In the genomic region with DNA sequence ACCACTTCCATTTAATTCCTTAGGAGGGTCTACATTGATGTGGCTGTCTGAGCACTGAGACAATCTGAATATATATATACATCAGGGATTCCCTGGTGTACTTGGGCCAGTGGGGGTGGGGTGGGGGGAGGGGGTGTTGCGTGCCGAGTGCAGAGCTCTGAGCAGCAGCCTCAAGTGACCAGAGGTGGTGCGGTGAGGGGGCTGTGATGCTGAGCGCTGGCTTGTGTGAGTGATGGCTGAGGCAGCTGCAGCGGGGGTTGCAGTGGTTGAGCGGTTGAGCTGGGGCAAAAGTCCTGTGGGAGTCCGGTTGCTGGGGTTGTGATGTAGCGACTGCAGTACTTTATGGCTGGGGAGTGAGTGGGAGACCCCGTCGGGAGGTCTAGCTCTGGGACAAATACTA, we compare ENCODE assay signal across 15 mouse cellular contexts. TPM values are rescaled to one million over a fixed set of nuclear protein-coding genes. Genes with fewer than 3 reads are reported as not detected.
DNase-seq lines count a peak whose midpoint lies in the region; ATAC-seq lines count a peak whose summit lies in the region.
"Had no signal": no experiment of that assay in that cellular context is flagged by ENCODE, and none has a peak within 500 bp of the region (broad histone marks: within the 10 kb centered on the region; RNA-seq: fewer than 3 reads in every experiment).

No protein-coding gene starts in this region.

- no peak overlapping the region; the same call in 1 of the 2 replicates for H3K4me2 ChIP-seq in kidney, embryonic 14.5 days (replicated peaks; ENCODE audit: low read depth, low read length)
- H3K4me2 ChIP-seq in midbrain, embryonic 11.5 days: no peak overlapping the region

- intact Hi-C loops in left cerebral cortex, postnatal 4 days (cut with DNase I): no loop called here

- no peaks in the 10 kb centered on the region; the same call in 1 of the 2 replicates for H3K27me3 ChIP-seq in kidney, embryonic 14.5 days (ENCODE audit: control insufficient read depth, insufficient read depth, low read length)
- no peaks in the 10 kb centered on the region for H3K27me3 ChIP-seq in hindbrain, embryonic 10.5 days (ENCODE audit: insufficient read depth, poor library complexity, severe bottlenecking)
- no peaks in the 10 kb centered on the region for H3K27me3 ChIP-seq in midbrain, embryonic 11.5 days (ENCODE audit: control insufficient read depth, insufficient read depth, low read length)
- H3K27me3 ChIP-seq: Patski had no signal

- H3K27ac ChIP-seq in kidney, embryonic 14.5 days (ENCODE audit: low read depth, low read length): no peak overlapping the region
- H3K27ac ChIP-seq in hindbrain, embryonic 10.5 days: no peak overlapping the region
- H3K27ac ChIP-seq in midbrain, embryonic 11.5 days (ENCODE audit: low read depth, low read length): no peak overlapping the region

- no peaks in the 10 kb centered on the region for H3K9me3 ChIP-seq in kidney, embryonic 14.5 days (ENCODE audit: control insufficient read depth, low read length)
- H3K9me3 ChIP-seq in hindbrain, embryonic 10.5 days: no peaks in the 10 kb centered on the region
- no peaks in the 10 kb centered on the region for H3K9me3 ChIP-seq in midbrain, embryonic 11.5 days (ENCODE audit: control insufficient read depth, low read length)

- H3K36me3 ChIP-seq in kidney, embryonic 14.5 days (ENCODE audit: control insufficient read depth, insufficient read depth, low read length): no peaks in the 10 kb centered on the region
- no peaks in the 10 kb centered on the region for H3K36me3 ChIP-seq in hindbrain, embryonic 10.5 days
- no peaks in the 10 kb centered on the region for H3K36me3 ChIP-seq in midbrain, embryonic 11.5 days (ENCODE audit: control insufficient read depth, insufficient read depth, low read length)

- DNase-seq in kidney, postnatal 25 days: no peak
- peak; percentile 19 for DNase-seq in hindbrain, embryonic 10.5 days (ENCODE audit: low spot score)
- no peak for DNase-seq in midbrain, embryonic 11.5 days (ENCODE audit: low spot score, missing footprints)
- DNase-seq in retina, embryonic 14.5 days (ENCODE audit: low spot score): peak; percentile 25
- no peak for DNase-seq in left cerebral cortex, postnatal 4 days
- DNase-seq: adrenal gland, postnatal 36 days; cerebellum, adult 9-11 months; heart, postnatal 36 days; lung, postnatal 14 days had no signal

- no peak overlapping the region for H3K9ac ChIP-seq in kidney, embryonic 14.5 days (ENCODE audit: low read depth, low read length)
- H3K9ac ChIP-seq in midbrain, embryonic 11.5 days (ENCODE audit: low read length): no peak overlapping the region

- no peaks in the 10 kb centered on the region for H3K4me1 ChIP-seq in kidney, embryonic 14.5 days (ENCODE audit: control insufficient read depth, insufficient read depth, low read length)
- H3K4me1 ChIP-seq in hindbrain, embryonic 10.5 days (replicated peaks): peaks cover 8% of the 10 kb centered on the region
- H3K4me1 ChIP-seq in midbrain, embryonic 11.5 days (ENCODE audit: control insufficient read depth, insufficient read depth, low read length): no peaks in the 10 kb centered on the region

- H3K4me3 ChIP-seq in kidney, embryonic 14.5 days (ENCODE audit: low read length): no peak overlapping the region
- no peak overlapping the region for H3K4me3 ChIP-seq in hindbrain, embryonic 10.5 days
- H3K4me3 ChIP-seq in midbrain, embryonic 11.5 days (ENCODE audit: low read depth, low read length): no peak overlapping the region

- WGBS in kidney, embryonic 14.5 days: 7% methylated on average over 10 of the region's 10 CpGs
- WGBS in hindbrain, embryonic 10.5 days: 18% methylated on average over 10 of the region's 10 CpGs
- 17% methylated on average over 10 of the region's 10 CpGs for WGBS in midbrain, embryonic 11.5 days

- ATAC-seq in kidney, embryonic 14.5 days (ENCODE audit: low FRiP score, low TSS enrichment): peak; percentile 52; the same call in 1 of the 2 replicates
- ATAC-seq in midbrain, embryonic 11.5 days (ENCODE audit: low FRiP score): peak; percentile 59; the same call in 1 of the 2 replicates
- ATAC-seq in erythroblast, adult 5-6 weeks (replicated peaks; ENCODE audit: low FRiP score, poor library complexity, severe bottlenecking): no peak
- no peak for ATAC-seq in cerebellum, adult (ENCODE audit: insufficient number of reproducible peaks, low FRiP score, low TSS enrichment)
- ATAC-seq: Patski had no signal

RNA-seq across cellular contexts. Expression of gene Ceacam18, which starts 10.7 kb away (rescaled TPM):
- polyA plus RNA-seq in kidney, embryonic 14.5 days (2014; fragmentation: Nextera tagmentation; extraction: Ambion mirVana): not detected in 2 replicates
- not detected in 2 replicates for polyA plus RNA-seq in hindbrain, embryonic 10.5 days (2016; fragmentation: Nextera tagmentation; extraction: Ambion mirVana)
- not detected in 2 replicates for polyA plus RNA-seq in midbrain, embryonic 11.5 days (2014; fragmentation: Nextera tagmentation; extraction: Ambion mirVana)
- not detected in 2 replicates for total RNA-seq in erythroblast, adult 5-6 weeks (2015; ENCODE audit: low replicate concordance)
- total RNA-seq in erythroblast, adult 5-6 weeks (2017; ENCODE audit: low replicate concordance): not detected in 2 replicates
- total RNA-seq in left cerebral cortex, postnatal 4 days (2021): under 1 TPM in 1 of 2 experiments, not detected in 1; 0.24 TPM
- total RNA-seq: adrenal gland, postnatal 36 days; heart, postnatal 36 days had no signal
- polyA plus RNA-seq: limb, embryonic 14.5 days had no signal

RNA-seq across cellular contexts. Expression of gene Zfp819, which starts 16.9 kb away (rescaled TPM):
- 0.19 and 0.23 TPM in 2 replicates for polyA plus RNA-seq in kidney, embryonic 14.5 days (2014; fragmentation: Nextera tagmentation; extraction: Ambion mirVana)
- polyA plus RNA-seq in hindbrain, embryonic 10.5 days (2016; fragmentation: Nextera tagmentation; extraction: Ambion mirVana): 0.76 and 1.1 TPM in 2 replicates
- polyA plus RNA-seq in midbrain, embryonic 11.5 days (2014; fragmentation: Nextera tagmentation; extraction: Ambion mirVana): 0.23 and 0.64 TPM in 2 replicates
- total RNA-seq in erythroblast, adult 5-6 weeks (2015; ENCODE audit: low replicate concordance): not detected in 2 replicates
- total RNA-seq in erythroblast, adult 5-6 weeks (2017; ENCODE audit: low replicate concordance): not detected in 2 replicates
- under 1 TPM in 1 of 2 experiments, not detected in 1; 0.34 TPM for total RNA-seq in left cerebral cortex, postnatal 4 days (2021)
- total RNA-seq: heart, postnatal 36 days had no signal
- polyA plus RNA-seq: small intestine, adult 2 months had no signal

RNA-seq across cellular contexts. Expression of gene Siglece, which starts 36.1 kb away (rescaled TPM):
- polyA plus RNA-seq in kidney, embryonic 14.5 days (2014; fragmentation: Nextera tagmentation; extraction: Ambion mirVana): 0.39 and 0.95 TPM in 2 replicates
- 0.36 and 0.52 TPM in 2 replicates for polyA plus RNA-seq in hindbrain, embryonic 10.5 days (2016; fragmentation: Nextera tagmentation; extraction: Ambion mirVana)
- 0.26 and 0.51 TPM in 2 replicates for polyA plus RNA-seq in midbrain, embryonic 11.5 days (2014; fragmentation: Nextera tagmentation; extraction: Ambion mirVana)
- 4.0 and 8.8 TPM in 2 replicates for total RNA-seq in erythroblast, adult 5-6 weeks (2015; ENCODE audit: low replicate concordance)
- total RNA-seq in erythroblast, adult 5-6 weeks (2017; ENCODE audit: low replicate concordance): 5.5 and 6.4 TPM in 2 replicates
- under 1 TPM; 0.24 to 0.80 TPM for total RNA-seq in left cerebral cortex, postnatal 4 days (2021)

RNA-seq across cellular contexts. Expression of gene Zfp719, which starts 44.4 kb away (rescaled TPM):
- polyA plus RNA-seq in kidney, embryonic 14.5 days (2014; fragmentation: Nextera tagmentation; extraction: Ambion mirVana): 9.9 and 14.1 TPM in 2 replicates
- 12.7 and 15.7 TPM in 2 replicates for polyA plus RNA-seq in hindbrain, embryonic 10.5 days (2016; fragmentation: Nextera tagmentation; extraction: Ambion mirVana)
- polyA plus RNA-seq in midbrain, embryonic 11.5 days (2014; fragmentation: Nextera tagmentation; extraction: Ambion mirVana): 17.3 and 17.9 TPM in 2 replicates
- total RNA-seq in erythroblast, adult 5-6 weeks (2015; ENCODE audit: low replicate concordance): 0.19 and 4.6 TPM in 2 replicates
- 1.1 and 2.2 TPM in 2 replicates for total RNA-seq in erythroblast, adult 5-6 weeks (2017; ENCODE audit: low replicate concordance)
- 10 to 100 TPM; 18.5 to 19.9 TPM for total RNA-seq in left cerebral cortex, postnatal 4 days (2021)

RNA-seq across cellular contexts. Expression of gene Ctu1, which starts 48.0 kb away (rescaled TPM):
- polyA plus RNA-seq in kidney, embryonic 14.5 days (2014; fragmentation: Nextera tagmentation; extraction: Ambion mirVana): 11.4 and 12.6 TPM in 2 replicates
- 17.5 and 19.1 TPM in 2 replicates for polyA plus RNA-seq in hindbrain, embryonic 10.5 days (2016; fragmentation: Nextera tagmentation; extraction: Ambion mirVana)
- 9.3 and 9.9 TPM in 2 replicates for polyA plus RNA-seq in midbrain, embryonic 11.5 days (2014; fragmentation: Nextera tagmentation; extraction: Ambion mirVana)
- 1.0 TPM in 1 of 2 replicates, not detected in the other for total RNA-seq in erythroblast, adult 5-6 weeks (2015; ENCODE audit: low replicate concordance)
- 0.42 and 1.6 TPM in 2 replicates for total RNA-seq in erythroblast, adult 5-6 weeks (2017; ENCODE audit: low replicate concordance)
- 10 to 100 TPM; 20.8 to 22.5 TPM for total RNA-seq in left cerebral cortex, postnatal 4 days (2021)

Comparison
In these comparisons a context has a peak if more than half of its experiments do, and no peak if none do; other contexts are left out.
1. ATAC-seq: peak in kidney, embryonic 14.5 days (single experiment) and midbrain, embryonic 11.5 days (single experiment); none in erythroblast, adult 5-6 weeks (single experiment) and cerebellum, adult (single experiment).
2. DNase-seq: peak in hindbrain, embryonic 10.5 days (single experiment) and retina, embryonic 14.5 days (single experiment); none in kidney, postnatal 25 days (0 of 2), midbrain, embryonic 11.5 days (single experiment) and left cerebral cortex, postnatal 4 days (single experiment).